Mouse (Mus musculus): ENCODE results near the gene Itpr2. TPM values are rescaled to one million over a fixed set of nuclear protein-coding genes. Genes with fewer than 3 reads are reported as not detected.

Itpr2 gene
- polyA plus RNA-seq, 1 experiment from 2014 or later = 49.4 TPM

DNA sequence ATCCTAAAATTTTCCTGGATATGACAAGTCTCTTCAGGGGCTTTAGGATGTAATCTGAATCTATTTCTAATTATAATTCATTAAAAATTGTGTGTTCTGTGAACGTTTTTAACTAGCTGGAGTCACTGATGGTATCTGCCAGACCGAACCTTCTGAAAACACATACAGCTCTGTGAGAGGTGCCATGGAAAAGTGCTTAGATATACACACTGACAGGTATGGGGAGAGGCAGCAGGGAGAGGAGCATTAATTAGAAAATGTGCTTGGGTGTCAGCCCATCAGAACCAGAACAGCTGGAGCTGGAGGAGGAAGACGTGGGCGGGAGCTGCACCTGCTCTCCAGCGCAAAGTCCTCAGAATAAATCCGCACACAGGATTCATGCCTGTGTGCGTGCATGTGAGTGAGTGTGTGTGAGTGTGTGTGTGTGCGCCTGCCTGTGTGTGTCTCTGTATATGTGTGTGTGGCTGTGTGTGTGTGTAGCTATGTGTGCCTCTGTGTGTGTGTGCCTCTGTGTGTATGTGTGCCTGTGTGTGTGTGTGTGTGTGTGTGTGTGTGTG is 199.4 kb downstream of the Itpr2 start:
- Histone ChIP-seq H3K27me3 (ENCODE audit: control insufficient read depth, insufficient read depth, low read length) (no peaks in the 10 kb centered on the region), H3K4me3 (ENCODE audit: low read length) (no peak overlapping the region), H3K27ac (ENCODE audit: low read length) (no peak overlapping the region), H3K9ac (ENCODE audit: low read length) (no peak overlapping the region), H3K4me2 (ENCODE audit: low read depth, low read length) (no peak overlapping the region), H3K36me3 (ENCODE audit: control insufficient read depth, insufficient read depth) (peaks cover 8% of the 10 kb centered on the region), H3K9me3 (replicated peaks; ENCODE audit: control insufficient read depth, low read length) (0 out of 2 replicates have a peak, but pooled peaks cover 5% of the 10 kb centered on the region), H3K4me1 (ENCODE audit: control insufficient read depth, insufficient read depth, low read length) (peaks cover 5% of the 10 kb centered on the region)
- ATAC-seq (replicated peaks; ENCODE audit: extremely low read depth, insufficient read depth, low FRiP score) = no peak
- 80% methylated on average over 8 of the region's 8 CpGs for WGBS

DNA sequence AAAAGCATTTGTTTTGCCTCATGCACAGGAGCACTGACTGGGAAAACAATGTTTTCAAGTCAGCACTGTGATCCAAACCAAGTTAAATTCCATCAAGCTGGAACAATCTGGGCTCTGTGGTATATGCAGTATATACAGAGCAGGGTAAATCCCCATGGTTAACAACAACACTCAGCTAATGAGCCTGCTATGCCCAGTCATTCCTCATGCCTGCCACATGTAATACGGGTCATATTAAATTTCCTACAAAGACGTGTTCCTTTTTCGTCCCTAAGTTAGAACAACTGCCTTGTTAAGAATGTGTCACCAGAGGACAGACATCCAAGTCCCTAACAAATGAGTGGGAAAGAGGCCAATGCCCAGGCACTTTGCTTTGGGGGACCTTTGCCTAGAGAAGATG is 199.9 kb downstream of the Itpr2 start:
- Histone ChIP-seq H3K4me2 (ENCODE audit: low read depth, low read length) (no peak overlapping the region), H3K4me3 (ENCODE audit: low read length) (no peak overlapping the region), H3K4me1 (ENCODE audit: control insufficient read depth, insufficient read depth, low read length) (peaks cover 5% of the 10 kb centered on the region), H3K9me3 (replicated peaks; ENCODE audit: control insufficient read depth, low read length) (0 out of 2 replicates have a peak, but pooled peaks cover 5% of the 10 kb centered on the region), H3K9ac (ENCODE audit: low read length) (no peak overlapping the region), H3K36me3 (ENCODE audit: control insufficient read depth, insufficient read depth) (peaks cover 8% of the 10 kb centered on the region), H3K27ac (ENCODE audit: low read length) (no peak overlapping the region), H3K27me3 (ENCODE audit: control insufficient read depth, insufficient read depth, low read length) (no peaks in the 10 kb centered on the region)
- no peak for ATAC-seq (replicated peaks; ENCODE audit: extremely low read depth, insufficient read depth, low FRiP score)
- WGBS = 61% methylated on average over 3 of the region's 3 CpGs

DNA sequence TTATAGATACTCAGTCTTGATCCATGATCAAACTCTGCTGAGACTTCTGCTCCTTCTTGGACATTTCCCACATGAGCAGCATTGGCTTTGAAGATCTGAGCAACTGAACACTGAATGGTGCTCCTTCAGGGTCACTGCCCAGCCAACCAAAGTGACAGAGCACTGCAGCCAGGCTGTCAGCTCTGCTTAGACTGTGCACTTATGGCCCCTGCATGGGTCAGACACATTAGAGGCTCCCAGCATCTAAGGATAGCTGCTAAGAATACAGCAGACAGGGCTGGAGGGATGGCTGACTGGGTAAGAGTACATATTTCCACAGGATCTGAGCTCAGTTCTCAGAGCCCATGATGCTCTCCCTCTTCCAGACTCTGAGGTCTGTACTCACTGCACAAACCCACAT is 201.1 kb downstream of the Itpr2 start:
- Histone ChIP-seq H3K27me3 (ENCODE audit: control insufficient read depth, insufficient read depth, low read length) (no peaks in the 10 kb centered on the region), H3K27ac (ENCODE audit: low read length) (no peak overlapping the region), H3K4me3 (ENCODE audit: low read length) (no peak overlapping the region), H3K4me2 (ENCODE audit: low read depth, low read length) (no peak overlapping the region), H3K36me3 (ENCODE audit: control insufficient read depth, insufficient read depth) (peaks cover 10% of the 10 kb centered on the region), H3K4me1 (ENCODE audit: control insufficient read depth, insufficient read depth, low read length) (peaks cover 5% of the 10 kb centered on the region), H3K9me3 (replicated peaks; ENCODE audit: control insufficient read depth, low read length) (0 out of 2 replicates have a peak, but pooled peaks cover 5% of the 10 kb centered on the region), H3K9ac (ENCODE audit: low read length) (no peak overlapping the region)
- no peak for ATAC-seq (replicated peaks; ENCODE audit: extremely low read depth, insufficient read depth, low FRiP score)

DNA sequence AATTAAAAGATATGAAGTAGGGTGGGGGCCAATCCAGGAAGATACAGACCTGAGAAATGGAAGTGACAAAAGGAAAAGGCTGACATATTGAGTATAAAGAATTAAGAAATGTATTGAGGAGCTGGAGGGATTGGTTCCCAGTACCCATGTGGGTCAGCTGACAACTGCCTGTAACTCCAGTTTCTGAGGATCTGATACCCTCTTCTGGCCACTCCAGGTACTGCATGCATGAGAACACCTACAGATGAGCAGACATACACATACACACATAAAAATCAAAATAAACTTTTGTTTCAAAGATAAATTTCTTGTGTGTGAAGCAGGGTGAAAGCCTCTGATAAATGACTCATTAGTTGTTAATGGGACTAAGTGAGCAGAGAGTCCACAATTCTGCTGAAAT is 203.3 kb downstream of the Itpr2 start:
- Histone ChIP-seq H3K4me3 (ENCODE audit: low read length) (no peak overlapping the region), H3K4me1 (ENCODE audit: control insufficient read depth, insufficient read depth, low read length) (no peaks in the 10 kb centered on the region; the same call in 1 of the 2 replicates), H3K9me3 (replicated peaks; ENCODE audit: control insufficient read depth, low read length) (0 out of 2 replicates have a peak, but pooled peaks cover 5% of the 10 kb centered on the region), H3K36me3 (ENCODE audit: control insufficient read depth, insufficient read depth) (peaks cover 8% of the 10 kb centered on the region), H3K27ac (ENCODE audit: low read length) (no peak overlapping the region), H3K4me2 (ENCODE audit: low read depth, low read length) (no peak overlapping the region), H3K9ac (ENCODE audit: low read length) (no peak overlapping the region), H3K27me3 (ENCODE audit: control insufficient read depth, insufficient read depth, low read length) (no peaks in the 10 kb centered on the region)
- ATAC-seq (replicated peaks; ENCODE audit: extremely low read depth, insufficient read depth, low FRiP score) = no peak

DNA sequence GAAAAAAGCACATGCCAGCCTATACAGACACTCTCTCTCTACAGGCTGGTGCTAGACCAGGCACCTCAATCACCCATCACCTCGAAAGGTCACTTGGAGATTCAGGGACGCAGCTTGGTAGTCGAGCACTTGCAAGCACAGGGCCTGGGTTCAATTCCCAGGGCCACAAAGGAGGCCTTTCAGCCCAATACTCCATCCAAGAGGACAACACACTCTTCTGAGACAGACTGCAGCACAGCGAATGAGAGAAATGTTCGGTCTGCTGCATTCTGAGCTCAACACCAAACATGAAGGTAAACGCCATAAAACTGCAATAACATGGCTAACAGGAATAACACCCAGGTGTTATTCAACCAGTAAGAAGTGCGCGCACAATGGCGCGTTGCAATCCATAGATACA is 211.0 kb downstream of the Itpr2 start:
- Histone ChIP-seq H3K27me3 (ENCODE audit: control insufficient read depth, insufficient read depth, low read length) (no peaks in the 10 kb centered on the region), H3K9ac (ENCODE audit: low read length) (no peak overlapping the region), H3K4me1 (ENCODE audit: control insufficient read depth, insufficient read depth, low read length) (no peaks in the 10 kb centered on the region), H3K4me2 (ENCODE audit: low read depth, low read length) (no peak overlapping the region), H3K4me3 (ENCODE audit: low read length) (no peak overlapping the region), H3K36me3 (ENCODE audit: control insufficient read depth, insufficient read depth) (peaks cover 21% of the 10 kb centered on the region), H3K27ac (ENCODE audit: low read length) (no peak overlapping the region), H3K9me3 (replicated peaks; ENCODE audit: control insufficient read depth, low read length) (peaks cover 3% of the 10 kb centered on the region; the same call in 1 of the 2 replicates)
- no peak for ATAC-seq (replicated peaks; ENCODE audit: extremely low read depth, insufficient read depth, low FRiP score)
- WGBS = 92% methylated on average over 10 of the region's 10 CpGs

DNA sequence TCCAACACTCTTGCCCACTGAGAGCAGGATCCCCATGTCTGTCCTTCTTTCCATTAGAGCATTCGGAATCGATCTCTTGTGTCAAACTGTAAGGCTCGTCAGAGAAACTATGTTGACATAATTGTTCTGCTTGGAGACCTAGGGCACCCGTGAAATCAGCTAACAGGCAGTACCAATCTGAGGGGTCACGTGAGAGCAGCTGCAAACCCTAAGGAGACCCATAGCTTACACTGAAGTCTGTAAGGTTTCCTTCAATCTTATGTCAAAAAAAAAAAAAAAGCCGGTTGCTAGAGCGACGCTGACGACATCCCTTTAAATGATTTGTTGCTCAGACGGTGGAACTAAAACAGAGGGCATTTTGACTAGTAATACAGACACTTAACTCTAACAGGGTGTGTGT is 212.2 kb downstream of the Itpr2 start:
- no peak overlapping the region for H3K9ac ChIP-seq (ENCODE audit: low read length)
- no peaks in the 10 kb centered on the region for H3K27me3 ChIP-seq (ENCODE audit: control insufficient read depth, insufficient read depth, low read length)
- no peak overlapping the region for H3K27ac ChIP-seq (ENCODE audit: low read length)
- WGBS = 80% methylated on average over 10 of the region's 10 CpGs
- no peak overlapping the region for H3K4me2 ChIP-seq (ENCODE audit: low read depth, low read length)
- H3K36me3 ChIP-seq (ENCODE audit: control insufficient read depth, insufficient read depth) = peaks cover 21% of the 10 kb centered on the region
- no peak overlapping the region for H3K4me3 ChIP-seq (ENCODE audit: low read length)
- peaks cover 3% of the 10 kb centered on the region; the same call in 1 of the 2 replicates for H3K9me3 ChIP-seq (replicated peaks; ENCODE audit: control insufficient read depth, low read length)
- no peak for ATAC-seq (replicated peaks; ENCODE audit: extremely low read depth, insufficient read depth, low FRiP score)
- no peaks in the 10 kb centered on the region for H3K4me1 ChIP-seq (ENCODE audit: control insufficient read depth, insufficient read depth, low read length)

DNA sequence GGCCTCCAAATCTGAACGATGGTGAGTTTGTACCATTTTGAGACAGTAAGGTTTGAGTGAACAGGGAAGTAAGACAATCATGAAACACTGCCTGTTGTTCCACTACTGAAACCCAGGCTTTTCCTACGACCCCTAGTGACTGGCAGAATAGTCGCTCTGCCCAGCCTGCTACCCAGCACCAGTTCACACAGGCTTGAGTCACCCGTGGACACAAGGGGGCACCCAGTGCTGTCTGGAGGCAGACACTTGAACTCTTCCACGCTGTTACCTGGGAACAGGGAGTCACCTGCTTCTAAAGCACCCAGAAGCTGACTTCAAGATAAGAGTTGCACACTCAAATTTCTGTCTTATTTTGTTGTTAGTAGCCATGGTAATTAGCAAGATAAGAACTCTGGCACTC is 213.8 kb downstream of the Itpr2 start:
- ATAC-seq (replicated peaks; ENCODE audit: extremely low read depth, insufficient read depth, low FRiP score) = no peak
- 89% methylated on average over 5 of the region's 5 CpGs for WGBS

DNA sequence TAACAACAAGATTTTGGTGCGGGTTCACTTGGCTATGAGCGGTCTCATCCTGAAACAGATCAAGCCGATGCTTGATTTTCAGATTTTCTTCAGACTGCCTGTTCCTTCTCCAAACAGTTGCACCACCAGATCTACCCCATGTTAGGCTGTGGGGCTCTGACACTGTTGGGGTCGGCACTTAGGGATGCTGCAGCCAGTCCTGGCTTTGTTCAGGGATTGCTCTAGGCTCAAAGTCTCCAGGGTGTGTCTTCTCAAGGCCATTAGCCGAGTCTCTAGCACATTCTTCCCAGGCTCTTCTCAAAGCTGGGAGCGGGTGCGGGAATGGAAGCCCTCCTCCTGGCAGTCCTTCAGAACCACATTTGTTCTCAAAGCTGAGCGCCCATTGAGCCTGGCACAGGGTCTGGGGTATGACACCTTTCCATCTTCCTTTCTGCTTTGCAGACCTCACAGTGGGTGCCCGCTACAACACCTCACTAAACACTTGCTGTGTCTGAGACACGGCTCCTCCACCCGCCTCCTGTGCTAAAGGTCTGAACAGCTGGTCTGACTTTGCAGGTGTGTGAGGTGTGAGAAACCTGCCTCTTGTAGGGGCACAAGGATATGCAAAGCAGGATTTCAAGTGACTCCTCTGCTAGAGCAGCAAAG is 217.0 kb downstream of the Itpr2 start:
- Histone ChIP-seq H3K9ac (ENCODE audit: low read length) (no peak overlapping the region), H3K27ac (ENCODE audit: low read length) (no peak overlapping the region), H3K9me3 (replicated peaks; ENCODE audit: control insufficient read depth, low read length) (peaks cover 3% of the 10 kb centered on the region; the same call in 1 of the 2 replicates), H3K4me1 (ENCODE audit: control insufficient read depth, insufficient read depth, low read length) (no peaks in the 10 kb centered on the region), H3K4me3 (ENCODE audit: low read length) (no peak overlapping the region), H3K4me2 (ENCODE audit: low read depth, low read length) (no peak overlapping the region), H3K36me3 (ENCODE audit: control insufficient read depth, insufficient read depth) (peaks cover 18% of the 10 kb centered on the region), H3K27me3 (ENCODE audit: control insufficient read depth, insufficient read depth, low read length) (no peaks in the 10 kb centered on the region)
- WGBS = 84% methylated on average over 11 of the region's 11 CpGs
- ATAC-seq (replicated peaks; ENCODE audit: extremely low read depth, insufficient read depth, low FRiP score) = no peak

More for the DNA sequence above, 213.8 kb downstream of the Itpr2 start:
- Histone ChIP-seq H3K36me3 (ENCODE audit: control insufficient read depth, insufficient read depth) (peaks cover 21% of the 10 kb centered on the region), H3K27me3 (ENCODE audit: control insufficient read depth, insufficient read depth, low read length) (no peaks in the 10 kb centered on the region), H3K4me1 (ENCODE audit: control insufficient read depth, insufficient read depth, low read length) (no peaks in the 10 kb centered on the region), H3K9me3 (replicated peaks; ENCODE audit: control insufficient read depth, low read length) (peaks cover 3% of the 10 kb centered on the region; the same call in 1 of the 2 replicates), H3K4me2 (ENCODE audit: low read depth, low read length) (no peak overlapping the region), H3K27ac (ENCODE audit: low read length) (no peak overlapping the region), H3K4me3 (ENCODE audit: low read length) (no peak overlapping the region), H3K9ac (ENCODE audit: low read length) (no peak overlapping the region)

DNA sequence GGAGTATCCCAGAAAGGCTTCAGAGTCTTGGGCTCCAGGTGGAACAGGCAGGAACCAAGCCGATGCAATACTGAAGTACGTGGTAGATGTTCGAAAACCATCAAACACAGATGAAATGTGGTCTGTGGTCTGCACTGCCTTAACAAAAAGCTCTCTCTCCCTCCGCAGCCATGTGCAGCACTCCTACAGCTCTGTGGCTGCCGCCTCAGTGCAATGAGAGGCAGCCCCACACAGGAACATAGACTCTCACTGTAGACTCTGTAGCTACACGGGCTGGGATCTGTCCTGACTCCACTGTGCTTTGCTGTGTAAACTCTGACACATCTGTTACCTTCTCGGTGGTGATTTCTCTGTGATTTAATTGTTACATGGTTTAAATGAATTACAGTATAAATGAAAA is 218.0 kb downstream of the Itpr2 start:
- WGBS = 70% methylated on average over 7 of the region's 7 CpGs
- peaks cover 9% of the 10 kb centered on the region; the same call in 1 of the 2 replicates for H3K36me3 ChIP-seq (ENCODE audit: control insufficient read depth, insufficient read depth)
- H3K4me3 ChIP-seq (ENCODE audit: low read length) = no peak overlapping the region
- H3K9me3 ChIP-seq (replicated peaks; ENCODE audit: control insufficient read depth, low read length) = peaks cover 3% of the 10 kb centered on the region; the same call in 1 of the 2 replicates
- ATAC-seq (replicated peaks; ENCODE audit: extremely low read depth, insufficient read depth, low FRiP score) = no peak
- H3K9ac ChIP-seq (ENCODE audit: low read length) = no peak overlapping the region
- H3K4me2 ChIP-seq (ENCODE audit: low read depth, low read length) = no peak overlapping the region
- H3K4me1 ChIP-seq (ENCODE audit: control insufficient read depth, insufficient read depth, low read length) = no peaks in the 10 kb centered on the region
- H3K27me3 ChIP-seq (ENCODE audit: control insufficient read depth, insufficient read depth, low read length) = no peaks in the 10 kb centered on the region
- no peak overlapping the region for H3K27ac ChIP-seq (ENCODE audit: low read length)
